Mouse (Mus musculus): ENCODE results near the gene 9630041A04Rik. TPM values are rescaled to one million over a fixed set of nuclear protein-coding genes. Genes with fewer than 3 reads are reported as not detected.

9630041A04Rik gene
- polyA plus RNA-seq, 2 experiments, result not detected

GRCm38 (mm10) chr9:101942058-101942669, 80.5 kb downstream of the 9630041A04Rik start:
- TF ChIP-seq CTCF (IDR thresholded peaks at IDR 0.05; ENCODE audit: low read depth) (no peak), EP300 (IDR thresholded peaks at IDR 0.05; ENCODE audit: low read depth) (no peak)
- Histone ChIP-seq H3K27me3 (ENCODE audit: control insufficient read depth, insufficient read depth, low read length) (no peaks in the 10 kb centered on the region), H3K9me3 (ENCODE audit: control insufficient read depth, low read length) (no peaks in the 10 kb centered on the region), H3K36me3 (replicated peaks; ENCODE audit: control insufficient read depth, insufficient read depth, low read depth) (no peaks in the 10 kb centered on the region), H3K9ac (replicated peaks) (no peak overlapping the region), H3K4me2 (ENCODE audit: low read depth) (no peak overlapping the region), H3K27ac (no peak overlapping the region), H3K4me1 (replicated peaks; ENCODE audit: control insufficient read depth in 2 of 2, insufficient read depth in 2 of 2, low read length in 1 of 2) (peaks cover 18 to 23% of the 10 kb centered on the region in 2 experiments), H3K4me3 (ENCODE audit: insufficient read depth in 1 of 2, low read depth in 2 of 2, low read length in 2 of 2) (no peak overlapping the region)
- no peak for ATAC-seq (ENCODE audit: insufficient read depth)
- DNase-seq (ENCODE audit: low read depth in 3 of 3, low spot score in 3 of 3), result no peak
- 52% methylated on average over 9 of the region's 9 CpGs for whole genome bisulfite sequencing (ENCODE audit: insufficient replicate concordance)

DNA sequence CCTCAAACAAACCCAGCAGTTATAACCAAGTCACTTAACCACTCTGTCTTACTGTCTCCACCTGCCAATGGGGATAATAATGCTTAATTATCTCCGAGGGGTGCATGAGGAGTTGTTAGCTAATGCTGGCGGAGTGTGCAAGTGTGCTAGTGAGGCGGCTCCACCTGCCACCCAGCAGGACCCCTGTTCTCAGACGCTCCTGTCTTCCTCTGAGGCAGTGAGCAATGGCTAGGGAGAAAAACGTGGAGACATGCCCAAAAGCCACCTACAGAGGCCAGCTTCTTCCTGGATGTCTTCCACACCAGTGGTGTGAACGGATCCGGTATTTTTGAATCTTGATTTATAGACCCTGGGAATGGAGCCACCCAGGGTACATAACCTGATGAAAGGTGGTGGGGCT, 83.7 kb downstream of the 9630041A04Rik start:
- DNase-seq (ENCODE audit: low read depth in 3 of 3, low spot score in 3 of 3) (no peak), ATAC-seq (ENCODE audit: insufficient read depth) (no peak)
- H3K4me2 ChIP-seq (ENCODE audit: low read depth), result peak overlapping the region; percentile 18; the same call in 1 of the 2 replicates
- 54% methylated on average over 7 of the region's 7 CpGs for WGBS (ENCODE audit: insufficient replicate concordance)
- no peaks in the 10 kb centered on the region for H3K36me3 ChIP-seq (replicated peaks; ENCODE audit: control insufficient read depth, insufficient read depth, low read depth)
- no peak overlapping the region for H3K4me3 ChIP-seq (ENCODE audit: insufficient read depth in 1 of 2, low read depth in 2 of 2, low read length in 2 of 2)
- peaks cover 11 to 13% of the 10 kb centered on the region in 2 experiments for H3K4me1 ChIP-seq (replicated peaks; ENCODE audit: control insufficient read depth in 2 of 2, insufficient read depth in 2 of 2, low read length in 1 of 2)
- TF ChIP-seq EP300 (IDR thresholded peaks at IDR 0.05; ENCODE audit: low read depth), result no peak
- no peak for TF ChIP-seq CTCF (IDR thresholded peaks at IDR 0.05; ENCODE audit: low read depth)
- H3K9me3 ChIP-seq (ENCODE audit: control insufficient read depth, low read length), result no peaks in the 10 kb centered on the region
- no peak overlapping the region for H3K27ac ChIP-seq
- H3K9ac ChIP-seq (replicated peaks), result no peak overlapping the region
- H3K27me3 ChIP-seq (ENCODE audit: control insufficient read depth, insufficient read depth, low read length), result no peaks in the 10 kb centered on the region

DNA sequence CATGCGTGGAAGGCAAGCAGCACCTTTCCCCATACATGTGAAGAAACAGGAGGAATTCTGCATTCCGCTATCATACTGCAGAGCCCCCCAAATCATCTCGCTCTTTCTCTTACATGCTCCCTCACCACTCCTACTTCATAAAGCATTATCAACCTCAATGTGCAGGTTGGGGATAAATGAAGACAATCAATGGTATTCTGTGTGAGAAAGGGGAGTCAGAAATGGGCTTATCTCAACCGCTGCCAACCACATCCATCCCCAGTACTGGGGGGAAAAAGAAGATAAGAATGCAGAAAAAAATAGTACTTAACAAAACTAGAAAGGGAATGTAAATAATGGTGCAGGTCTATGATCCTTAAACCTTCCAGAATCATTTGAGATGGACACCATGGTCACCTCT, 84.2 kb downstream of the 9630041A04Rik start:
- H3K27me3 ChIP-seq (ENCODE audit: control insufficient read depth, insufficient read depth, low read length), result no peaks in the 10 kb centered on the region
- H3K9ac ChIP-seq (replicated peaks), result no peak overlapping the region
- peak overlapping the region; percentile 18; the same call in 1 of the 2 replicates for H3K4me2 ChIP-seq (ENCODE audit: low read depth)
- H3K4me1 ChIP-seq (replicated peaks; ENCODE audit: control insufficient read depth in 2 of 2, insufficient read depth in 2 of 2, low read length in 1 of 2), result peaks cover 9 to 11% of the 10 kb centered on the region in 2 experiments
- H3K36me3 ChIP-seq (replicated peaks; ENCODE audit: control insufficient read depth, insufficient read depth, low read depth), result no peaks in the 10 kb centered on the region
- TF ChIP-seq CTCF (IDR thresholded peaks at IDR 0.05; ENCODE audit: low read depth) (no peak), EP300 (IDR thresholded peaks at IDR 0.05; ENCODE audit: low read depth) (peak; percentile 88)
- ATAC-seq (ENCODE audit: insufficient read depth) (peak; percentile 86), DNase-seq (ENCODE audit: low read depth in 3 of 3, low spot score in 3 of 3) (peak; percentile 22 to 25 (median 22))
- H3K4me3 ChIP-seq (ENCODE audit: insufficient read depth in 1 of 2, low read depth in 2 of 2, low read length in 2 of 2), result no peak overlapping the region
- no peak overlapping the region for H3K27ac ChIP-seq
- H3K9me3 ChIP-seq (ENCODE audit: control insufficient read depth, low read length), result no peaks in the 10 kb centered on the region
- 32% methylated on average over 4 of the region's 4 CpGs for WGBS (ENCODE audit: insufficient replicate concordance)

DNA sequence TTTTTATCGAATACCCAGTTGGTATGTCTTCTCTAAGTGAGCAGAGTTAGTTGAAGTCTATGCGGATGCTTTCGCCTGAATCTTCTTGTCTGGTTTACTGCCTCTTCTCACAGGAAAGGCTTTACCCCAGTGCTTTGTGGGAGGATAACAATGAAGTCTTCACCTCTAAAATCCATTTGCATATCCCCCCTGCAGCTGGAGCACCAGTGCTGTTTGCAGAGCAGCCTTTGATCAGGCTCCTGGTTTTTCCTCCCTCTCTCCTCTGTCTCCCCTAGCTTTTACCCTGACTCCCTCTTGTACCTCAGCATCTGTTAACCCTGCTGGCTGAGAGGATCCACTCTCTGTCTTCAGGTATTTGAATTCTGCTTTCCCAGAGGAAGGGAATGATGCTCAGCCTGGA, 88.5 kb downstream of the 9630041A04Rik start:
- DNase-seq (ENCODE audit: low read depth in 3 of 3, low spot score in 3 of 3) (no peak), ATAC-seq (ENCODE audit: insufficient read depth) (no peak)
- peaks cover 9 to 11% of the 10 kb centered on the region in 2 experiments for H3K4me1 ChIP-seq (replicated peaks; ENCODE audit: control insufficient read depth in 2 of 2, insufficient read depth in 2 of 2, low read length in 1 of 2)
- no peaks in the 10 kb centered on the region for H3K9me3 ChIP-seq (ENCODE audit: control insufficient read depth, low read length)
- H3K4me2 ChIP-seq (ENCODE audit: low read depth), result no peak overlapping the region
- TF ChIP-seq EP300 (IDR thresholded peaks at IDR 0.05; ENCODE audit: low read depth) (no peak), CTCF (IDR thresholded peaks at IDR 0.05; ENCODE audit: low read depth) (no peak)
- WGBS (ENCODE audit: insufficient replicate concordance), result 19% methylated on average over 3 of the region's 3 CpGs
- H3K4me3 ChIP-seq (ENCODE audit: insufficient read depth in 1 of 2, low read depth in 2 of 2, low read length in 2 of 2), result no peak overlapping the region
- no peak overlapping the region for H3K9ac ChIP-seq (replicated peaks)
- no peaks in the 10 kb centered on the region for H3K36me3 ChIP-seq (replicated peaks; ENCODE audit: control insufficient read depth, insufficient read depth, low read depth)
- no peak overlapping the region for H3K27ac ChIP-seq
- H3K27me3 ChIP-seq (ENCODE audit: control insufficient read depth, insufficient read depth, low read length), result no peaks in the 10 kb centered on the region

GRCm38 (mm10) chr9:101954529-101954928, 92.9 kb downstream of the 9630041A04Rik start:
- TF ChIP-seq CTCF (IDR thresholded peaks at IDR 0.05; ENCODE audit: low read depth) (no peak), EP300 (IDR thresholded peaks at IDR 0.05; ENCODE audit: low read depth) (no peak)
- Histone ChIP-seq H3K9ac (replicated peaks) (no peak overlapping the region), H3K4me3 (ENCODE audit: insufficient read depth in 1 of 2, low read depth in 2 of 2, low read length in 2 of 2) (no peak overlapping the region), H3K9me3 (ENCODE audit: control insufficient read depth, low read length) (no peaks in the 10 kb centered on the region), H3K4me2 (ENCODE audit: low read depth) (no peak overlapping the region), H3K27ac (no peak overlapping the region), H3K27me3 (ENCODE audit: control insufficient read depth, insufficient read depth, low read length) (no peaks in the 10 kb centered on the region), H3K4me1 (replicated peaks; ENCODE audit: control insufficient read depth in 2 of 2, insufficient read depth in 2 of 2, low read length in 1 of 2) (no peaks in the 10 kb centered on the region), H3K36me3 (replicated peaks; ENCODE audit: control insufficient read depth, insufficient read depth, low read depth) (no peaks in the 10 kb centered on the region)
- DNase-seq (ENCODE audit: low read depth in 3 of 3, low spot score in 3 of 3) (no peak), ATAC-seq (ENCODE audit: insufficient read depth) (no peak)
- WGBS (ENCODE audit: insufficient replicate concordance), result 72% methylated on average over 4 of the region's 4 CpGs
